Mouse (Mus musculus) layer of hippocampus, postnatal 25 days (tissue): ENCODE measurements at regions not wholly inside any gene's neighbourhood (a gene's known extent, or its start where the extent isn't known, plus 50 kb on each side); places are given as distances from the start of the nearest gene placed in this dataset.
A peak's percentile ranks its signal among the peaks of the same experiment; 100 is the strongest.

Experiments
- DNase-seq, 2 experiments: peaks; one replicate each; pipeline ENCODE4 v3.0.0; 2022; ENCODE audit warnings: mixed read lengths in 2 of 2, low spot score in 1 of 2; ENCODE audit errors: extremely low spot score in 1 of 2

GRCm38 (mm10) chr9:61682316-61682715, 232.0 kb downstream of the Rplp1 start:
- DNase-seq: no peak

DNA sequence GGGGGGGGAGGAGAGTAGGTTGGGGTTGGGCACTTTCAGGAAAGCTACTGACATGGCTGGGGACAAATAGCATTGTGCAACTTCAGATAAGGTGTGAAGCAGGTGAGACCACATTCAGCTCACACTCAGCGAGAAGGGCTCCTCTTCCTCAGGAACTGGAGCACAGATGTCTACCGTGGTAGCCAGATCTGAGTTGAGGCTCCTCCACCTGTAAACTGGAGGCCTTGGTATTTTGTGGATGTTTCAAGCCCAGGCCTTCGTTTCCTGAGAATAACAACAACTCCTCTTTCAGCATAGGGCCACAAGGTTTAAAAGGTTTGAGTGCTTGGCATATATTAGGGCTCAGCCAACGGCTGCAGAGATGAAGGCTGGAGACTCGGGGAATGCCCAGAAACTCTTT, 232.9 kb downstream of the Rplp1 start:
- no peak for DNase-seq

- no peak for DNase-seq
These were observed 233.4 kb downstream of the Rplp1 start for GRCm38 (mm10) chr9:61680911-61681311.

- DNase-seq: no peak
These were observed 234.7 kb downstream of the Rplp1 start for GRCm38 (mm10) chr9:61679686-61680085.

DNA sequence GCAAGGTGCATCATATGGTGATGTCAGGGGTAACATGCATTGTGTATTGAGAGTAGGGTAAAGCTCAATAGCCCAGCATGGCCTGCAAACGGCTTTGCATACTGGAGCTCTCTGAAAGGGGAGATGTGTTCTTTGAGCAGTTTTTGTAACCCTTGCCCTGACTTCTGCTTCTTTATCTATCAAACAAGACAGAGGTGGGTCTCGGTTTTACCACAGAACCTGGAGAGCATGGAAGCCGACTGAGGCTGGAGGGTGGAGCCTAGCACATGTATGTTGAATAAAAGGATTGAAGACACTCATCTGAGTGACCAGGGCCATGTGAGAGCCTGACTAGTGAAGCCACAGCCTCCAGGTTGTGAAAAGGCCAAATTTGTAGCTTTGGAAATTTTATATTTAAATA, 236.7 kb downstream of the Rplp1 start:
- no peak for DNase-seq

DNA sequence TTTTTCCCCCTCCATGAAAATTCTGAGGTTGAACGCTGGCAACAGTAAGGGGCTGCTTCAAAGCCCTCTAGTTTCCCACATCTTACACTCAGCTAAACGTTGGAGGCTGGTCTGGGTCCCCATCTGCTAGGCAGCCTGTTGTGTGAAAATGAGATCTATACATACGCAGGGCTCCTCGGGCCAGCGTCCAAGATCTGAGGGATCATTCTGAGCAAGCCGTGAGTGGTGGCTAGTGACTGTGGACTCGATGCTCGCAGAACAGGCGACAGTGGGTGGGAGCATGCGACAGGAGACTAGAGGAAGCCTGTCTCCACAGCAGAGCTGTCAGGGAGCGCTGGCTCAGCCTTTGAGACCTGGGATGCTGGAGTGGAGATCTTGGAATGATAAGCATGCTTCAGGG, 237.3 kb downstream of the Rplp1 start:
- DNase-seq: peak; percentile 20 to 57

DNA sequence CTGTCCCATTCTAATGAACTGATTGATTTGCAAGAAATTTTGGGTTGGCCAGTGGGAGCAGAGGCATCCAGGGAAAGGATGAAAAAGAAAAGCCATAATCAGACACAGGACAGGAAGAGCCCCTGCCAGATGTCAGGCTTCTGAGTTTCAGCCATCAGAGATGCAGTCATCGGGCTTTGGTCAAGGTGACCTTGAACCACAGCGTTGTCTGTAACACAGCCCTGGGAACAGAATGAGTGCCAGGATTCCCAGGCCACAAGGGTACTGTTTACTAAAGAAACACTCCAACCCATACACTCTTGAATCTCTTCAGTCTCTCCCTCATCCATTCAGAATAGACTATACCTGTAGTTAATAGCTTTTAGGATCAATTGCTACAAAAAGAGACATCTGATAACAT, 239.0 kb downstream of the Rplp1 start:
- DNase-seq: no peak

GRCm38 (mm10) chr9:61673575-61674203, 240.7 kb downstream of the Rplp1 start:
- no peak for DNase-seq

DNA sequence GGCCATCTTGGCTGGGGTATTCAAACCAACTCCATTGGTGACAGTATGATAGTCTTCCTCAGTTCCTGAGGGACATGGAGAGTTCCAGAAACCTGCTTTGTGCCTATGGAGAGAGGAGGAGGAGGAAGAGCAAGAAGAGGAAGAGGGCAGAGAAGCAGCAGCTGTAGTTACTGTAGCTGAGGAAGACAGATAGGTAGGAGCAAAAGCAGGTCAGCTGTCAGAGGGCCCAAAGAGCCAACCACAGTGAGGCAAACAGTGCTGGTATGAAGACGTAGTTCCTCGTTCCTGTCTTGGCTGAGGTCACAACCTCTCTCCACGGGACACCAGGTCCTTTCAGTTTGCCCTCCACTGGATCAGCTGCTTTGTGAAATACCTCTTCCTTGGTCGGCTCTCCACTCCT, 243.4 kb downstream of the Rplp1 start:
- DNase-seq: no peak

- no peak for DNase-seq
These were observed 244.4 kb downstream of the Rplp1 start for GRCm38 (mm10) chr9:61669729-61670520.

DNA sequence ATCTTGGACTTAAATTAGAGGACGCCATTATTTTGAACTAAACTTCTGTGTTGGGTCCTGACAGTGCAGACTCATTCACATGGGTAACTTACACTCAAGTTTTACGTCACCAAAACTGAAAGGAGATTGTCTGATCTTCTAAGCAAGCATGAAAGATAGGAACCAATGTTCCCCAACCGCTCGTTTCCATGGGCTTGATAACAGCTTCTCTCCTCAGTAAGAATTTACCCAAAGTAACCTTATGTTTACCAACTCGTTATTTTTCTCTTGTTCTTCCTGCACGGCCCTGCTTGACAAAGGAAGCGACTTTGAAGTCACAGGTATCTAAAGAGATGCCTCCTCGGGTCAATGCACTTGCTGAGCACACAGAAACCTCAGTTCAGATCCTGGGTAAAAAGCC, 245.6 kb downstream of the Rplp1 start:
- no peak for DNase-seq

- DNase-seq: no peak
These were observed 246.1 kb downstream of the Rplp1 start for GRCm38 (mm10) chr9:61668157-61668697.

DNA sequence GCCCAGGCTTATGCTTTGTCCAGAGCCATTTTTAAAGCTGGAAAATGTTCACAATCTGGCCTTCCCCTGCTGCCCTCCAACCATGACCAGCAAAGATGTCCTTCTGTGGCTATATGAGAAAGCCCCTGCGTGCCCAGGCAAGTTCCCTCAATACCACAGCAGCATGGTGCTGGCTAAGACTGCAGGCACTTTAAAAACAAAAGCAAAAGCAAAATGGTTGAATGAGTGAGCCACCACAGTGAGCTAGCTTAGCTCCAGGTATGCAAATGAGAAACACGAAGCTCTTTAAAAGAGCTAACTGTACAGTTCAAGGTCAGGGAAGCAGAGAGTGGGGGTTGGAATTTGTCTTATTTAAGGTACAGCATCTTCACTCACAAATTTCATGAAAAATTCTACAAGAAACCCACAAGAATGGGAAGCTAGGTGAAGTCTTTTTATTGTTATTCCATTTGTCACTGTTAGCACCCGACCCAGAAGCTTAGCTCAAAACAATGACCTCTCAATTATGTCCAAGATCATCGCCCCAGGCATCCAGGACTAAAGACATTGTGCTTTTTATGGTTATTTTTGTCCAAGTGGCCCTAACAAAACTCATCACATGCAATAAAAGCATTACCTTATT, 246.8 kb downstream of the Rplp1 start:
- DNase-seq: no peak

- DNase-seq: no peak
These were observed 247.5 kb downstream of the Rplp1 start for GRCm38 (mm10) chr9:61666761-61667332.

- no peak for DNase-seq
These were observed 248.2 kb downstream of the Rplp1 start for GRCm38 (mm10) chr9:61666118-61666517.

DNA sequence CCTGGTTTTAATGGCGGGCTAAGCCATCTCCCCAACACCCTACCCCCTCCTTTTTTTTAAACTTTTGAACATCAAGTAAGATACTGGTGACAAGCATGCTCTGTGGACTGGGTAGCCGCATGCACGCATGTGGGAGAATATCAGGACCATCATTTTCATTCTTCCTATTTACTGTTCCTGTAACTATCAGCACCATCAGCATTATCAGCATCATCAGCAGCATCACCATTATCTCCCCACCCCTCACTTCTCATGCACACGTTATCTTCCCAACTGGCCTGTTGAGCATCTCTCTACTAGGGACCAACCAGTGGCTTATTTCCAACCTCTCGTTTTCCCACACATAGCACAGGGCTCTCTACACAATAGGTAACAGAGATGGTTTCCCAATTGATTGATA, 249.1 kb downstream of the Rplp1 start:
- no peak for DNase-seq

GRCm38 (mm10) chr9:61664000-61664622, 250.2 kb downstream of the Rplp1 start:
- DNase-seq: no peak

DNA sequence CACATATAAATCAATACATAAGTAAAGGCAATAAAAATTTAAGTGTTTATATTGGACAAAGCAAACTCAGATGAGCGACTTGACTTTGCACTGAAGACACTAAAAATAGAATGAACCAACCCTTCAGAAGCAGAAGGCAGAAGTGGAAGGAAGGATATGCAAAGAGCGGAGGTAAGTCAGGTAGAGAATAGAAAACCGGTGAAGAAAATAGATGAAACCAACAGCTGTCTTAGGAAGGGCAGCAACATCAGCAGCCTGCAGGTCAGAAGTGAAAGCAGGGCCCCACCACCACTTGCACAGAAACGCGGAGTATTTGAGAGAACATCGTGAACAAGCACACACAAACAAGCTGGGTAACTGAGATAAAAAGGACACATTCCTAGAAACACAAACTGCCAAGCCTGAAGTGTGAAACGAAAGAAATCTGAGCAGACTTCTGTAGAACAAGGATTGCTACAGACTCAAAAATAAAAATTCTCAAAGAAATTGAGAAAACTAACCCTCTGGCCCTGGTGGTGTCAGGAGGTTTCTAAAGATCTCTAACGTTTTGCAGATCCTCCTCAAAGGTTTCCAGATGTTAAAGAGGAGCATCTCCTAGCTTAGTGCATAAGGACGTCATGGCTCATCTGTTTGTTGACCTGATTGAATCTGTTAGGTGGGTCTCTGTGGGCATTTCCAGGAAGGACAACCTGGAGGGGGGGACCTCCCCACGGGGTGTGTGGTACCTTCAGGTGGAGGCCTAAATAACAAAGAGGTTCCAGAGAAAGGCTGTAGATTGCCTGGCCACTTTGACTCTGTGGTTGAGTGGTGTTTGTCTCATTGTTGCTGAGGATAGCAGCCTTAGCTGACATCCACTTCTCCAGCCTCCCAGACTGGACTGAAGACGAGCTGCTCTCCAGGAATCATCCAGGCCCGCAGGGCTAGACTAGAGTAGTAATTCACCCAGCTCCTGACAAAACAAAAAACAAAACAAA, 252.0 kb downstream of the Rplp1 start:
- no peak for DNase-seq

DNA sequence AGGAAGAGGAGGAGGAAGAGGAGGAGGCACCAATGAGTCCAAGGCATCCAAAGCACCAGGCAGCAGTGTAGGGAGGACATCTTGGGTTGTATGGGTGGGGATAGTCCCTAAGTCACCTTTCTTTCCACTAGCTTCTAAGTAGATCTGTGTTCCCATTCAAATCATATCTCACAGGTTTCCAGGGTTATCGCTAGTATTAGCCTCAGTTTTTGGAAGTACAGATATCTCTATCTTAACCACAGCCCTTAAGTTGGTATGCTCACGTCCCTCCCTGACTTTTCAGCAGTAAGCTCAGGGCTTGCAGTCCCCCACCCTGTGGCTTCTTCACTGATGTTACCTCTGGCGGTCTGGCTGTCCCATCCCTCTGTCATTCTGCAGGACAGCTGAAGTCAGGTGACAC, 254.2 kb downstream of the Rplp1 start:
- DNase-seq: no peak

- DNase-seq: no peak
These were observed 256.3 kb downstream of the Rplp1 start for GRCm38 (mm10) chr9:61657996-61658395.
